Mouse (Mus musculus) forebrain, embryonic 11.5 days (tissue): ENCODE measurements at regions not wholly inside any gene's neighbourhood (a gene's known extent, or its start where the extent isn't known, plus 50 kb on each side); places are given as distances from the start of the nearest gene placed in this dataset.

Experiments
- ATAC-seq: fragments of 200-750 bp; cut with Nextera tagmentation; replicated peaks from 2 replicates; pipeline ENCODE4 v1.8.0; 2017; ENCODE audit warnings: moderate TSS enrichment; ENCODE audit not compliant: low FRiP score
- DNase-seq: peaks from one replicate; pipeline ENCODE4 v3.0.0-alpha.2; 2017; ENCODE audit warnings: low spot score
- H3K27ac ChIP-seq: fragments of 300-500 bp; sonication (generic); 2 replicates; pipeline ENCODE4 v1.5.1; 2014; ENCODE audit warnings: low read depth, low read length
- H3K27me3 ChIP-seq: fragments of 300-500 bp; sonication (generic); 2 replicates; pipeline ENCODE4 v1.6.1; 2014; ENCODE audit warnings: mild to moderate bottlenecking, low read length, mixed read lengths; ENCODE audit not compliant: control insufficient read depth, insufficient read depth
- H3K36me3 ChIP-seq: fragments of 300-500 bp; sonication (generic); 2 replicates; pipeline ENCODE4 v1.6.1; 2014; ENCODE audit warnings: mild to moderate bottlenecking, low read length, moderate library complexity, mixed read lengths; ENCODE audit not compliant: control insufficient read depth, insufficient read depth
- H3K4me1 ChIP-seq: fragments of 300-500 bp; sonication (generic); replicated peaks from 2 replicates; pipeline ENCODE4 v1.6.1; 2014; ENCODE audit warnings: low read length, mixed read lengths; ENCODE audit not compliant: control insufficient read depth, insufficient read depth
- H3K4me2 ChIP-seq: fragments of 300-500 bp; sonication (generic); 2 replicates; pipeline ENCODE4 v1.6.1; 2014; ENCODE audit warnings: low read depth, mild to moderate bottlenecking, low read length, moderate library complexity, mixed read lengths; ENCODE audit not compliant: severe bottlenecking
- H3K4me3 ChIP-seq: fragments of 300-500 bp; sonication (generic); 2 replicates; pipeline ENCODE4 v1.5.1; 2014; ENCODE audit warnings: low read depth, low read length
- H3K9ac ChIP-seq: fragments of 300-500 bp; sonication (generic); 2 replicates; pipeline ENCODE4 v1.6.1; 2014; ENCODE audit warnings: low read length
- H3K9me3 ChIP-seq: fragments of 300-500 bp; sonication (generic); 2 replicates; pipeline ENCODE4 v1.6.1; 2016; ENCODE audit warnings: low read length, mixed read lengths; ENCODE audit not compliant: control insufficient read depth
- WGBS: fragments of 180-500 bp; shearing (Covaris S2); extraction: QIAGEN DNeasy Blood & Tissue Kit; methylation state at CpG from one replicate; pipeline ENCODE4 v1.1.7; 2014; 5-methylcytosine and 5-hydroxymethylcytosine counted together

- H3K4me3 ChIP-seq: no peak overlapping the region
Measured at GRCm38 (mm10) chr8:36346682-36347324, 581.2 kb downstream of the Gm19410 start.

GRCm38 (mm10) chr8:36348067-36348466 lies 582.5 kb downstream of the Gm19410 start:
- Histone ChIP-seq H3K4me3 (no peak overlapping the region), H3K4me1 (no peaks in the 10 kb centered on the region), H3K36me3 (no peaks in the 10 kb centered on the region), H3K9me3 (no peaks in the 10 kb centered on the region), H3K27me3 (no peaks in the 10 kb centered on the region), H3K27ac (no peak overlapping the region), H3K9ac (no peak overlapping the region), H3K4me2 (no peak overlapping the region)
- DNase-seq: no peak
- WGBS: 94% methylated on average over 1 of the region's 1 CpGs
- no peak for ATAC-seq

More at GRCm38 (mm10) chr8:36346682-36347324, 581.2 kb downstream of the Gm19410 start:
- DNase-seq (peak; percentile 84), ATAC-seq (peak; percentile 74; the same call in 1 of the 2 replicates)
- 56% methylated on average over 7 of the region's 7 CpGs for WGBS
- no peak overlapping the region for H3K27ac ChIP-seq
- H3K9ac ChIP-seq: no peak overlapping the region
- no peaks in the 10 kb centered on the region for H3K4me1 ChIP-seq
- H3K9me3 ChIP-seq: no peaks in the 10 kb centered on the region
- no peaks in the 10 kb centered on the region for H3K36me3 ChIP-seq
- no peaks in the 10 kb centered on the region for H3K27me3 ChIP-seq
- no peak overlapping the region for H3K4me2 ChIP-seq

GRCm38 (mm10) chr8:36354926-36355325 lies 589.3 kb downstream of the Gm19410 start:
- no peak for DNase-seq
- no peaks in the 10 kb centered on the region for H3K27me3 ChIP-seq
- WGBS: 19% methylated on average over 3 of the region's 3 CpGs

GRCm38 (mm10) chr8:36358998-36359397 lies 593.4 kb downstream of the Gm19410 start:
- Histone ChIP-seq H3K9ac (no peak overlapping the region), H3K27ac (no peak overlapping the region), H3K4me1 (0 out of 2 replicates have a peak, but pooled peaks cover 2% of the 10 kb centered on the region), H3K36me3 (no peaks in the 10 kb centered on the region), H3K9me3 (no peaks in the 10 kb centered on the region), H3K27me3 (no peaks in the 10 kb centered on the region), H3K4me2 (no peak overlapping the region), H3K4me3 (no peak overlapping the region)
- no peak for ATAC-seq
- DNase-seq: no peak
- 91% methylated on average over 2 of the region's 2 CpGs for WGBS

More at GRCm38 (mm10) chr8:36354926-36355325, 589.3 kb downstream of the Gm19410 start:
- Histone ChIP-seq H3K9ac (no peak overlapping the region), H3K9me3 (no peaks in the 10 kb centered on the region), H3K4me3 (no peak overlapping the region), H3K4me2 (no peak overlapping the region), H3K4me1 (0 out of 2 replicates have a peak, but pooled peaks cover 2% of the 10 kb centered on the region), H3K27ac (no peak overlapping the region), H3K36me3 (no peaks in the 10 kb centered on the region)
- ATAC-seq: no peak

GRCm38 (mm10) chr8:36361255-36361654 lies 595.7 kb downstream of the Gm19410 start:
- Histone ChIP-seq H3K27me3 (no peaks in the 10 kb centered on the region), H3K36me3 (no peaks in the 10 kb centered on the region), H3K4me1 (no peaks in the 10 kb centered on the region), H3K27ac (no peak overlapping the region), H3K9me3 (no peaks in the 10 kb centered on the region), H3K9ac (no peak overlapping the region), H3K4me3 (no peak overlapping the region), H3K4me2 (no peak overlapping the region)
- 23% methylated on average over 2 of the region's 2 CpGs for WGBS
- 0 out of 2 replicates have a peak, but pooled peaks have one; percentile 64 for ATAC-seq
- peak; percentile 73 for DNase-seq

GRCm38 (mm10) chr8:36361818-36362217 lies 596.2 kb downstream of the Gm19410 start:
- DNase-seq (no peak), ATAC-seq (no peak)
- H3K27ac ChIP-seq: no peak overlapping the region
- H3K27me3 ChIP-seq: no peaks in the 10 kb centered on the region
- no peak overlapping the region for H3K4me2 ChIP-seq
- no peaks in the 10 kb centered on the region for H3K9me3 ChIP-seq
- H3K36me3 ChIP-seq: no peaks in the 10 kb centered on the region
- H3K9ac ChIP-seq: no peak overlapping the region
- H3K4me1 ChIP-seq: no peaks in the 10 kb centered on the region
- no peak overlapping the region for H3K4me3 ChIP-seq
- WGBS: 64% methylated on average over 8 of the region's 8 CpGs

GRCm38 (mm10) chr8:36363291-36363690 lies 597.7 kb downstream of the Gm19410 start:
- no peaks in the 10 kb centered on the region for H3K9me3 ChIP-seq
- DNase-seq (no peak), ATAC-seq (no peak)
- no peaks in the 10 kb centered on the region for H3K4me1 ChIP-seq
- H3K27me3 ChIP-seq: no peaks in the 10 kb centered on the region
- H3K4me2 ChIP-seq: no peak overlapping the region
- no peak overlapping the region for H3K27ac ChIP-seq
- no peak overlapping the region for H3K9ac ChIP-seq
- no peak overlapping the region for H3K4me3 ChIP-seq
- WGBS: 85% methylated on average over 9 of the region's 9 CpGs
- no peaks in the 10 kb centered on the region for H3K36me3 ChIP-seq

GRCm38 (mm10) chr8:36364567-36365231 lies 599.1 kb downstream of the Gm19410 start:
- ATAC-seq (no peak), DNase-seq (no peak)
- 80% methylated on average over 6 of the region's 6 CpGs for WGBS
- H3K27me3 ChIP-seq: no peaks in the 10 kb centered on the region
- H3K27ac ChIP-seq: no peak overlapping the region
- no peaks in the 10 kb centered on the region for H3K9me3 ChIP-seq
- no peak overlapping the region for H3K4me2 ChIP-seq
- H3K36me3 ChIP-seq: no peaks in the 10 kb centered on the region
- H3K4me1 ChIP-seq: no peaks in the 10 kb centered on the region
- no peak overlapping the region for H3K4me3 ChIP-seq
- H3K9ac ChIP-seq: no peak overlapping the region

- no peaks in the 10 kb centered on the region for H3K4me1 ChIP-seq
- H3K27ac ChIP-seq: no peak overlapping the region
- H3K9me3 ChIP-seq: no peaks in the 10 kb centered on the region
- H3K9ac ChIP-seq: no peak overlapping the region
- ATAC-seq: no peak
- WGBS: 73% methylated on average over 2 of the region's 2 CpGs
- DNase-seq: no peak
- H3K4me3 ChIP-seq: no peak overlapping the region
- no peaks in the 10 kb centered on the region for H3K27me3 ChIP-seq
- H3K36me3 ChIP-seq: no peaks in the 10 kb centered on the region
- no peak overlapping the region for H3K4me2 ChIP-seq
Measured at GRCm38 (mm10) chr8:36365945-36366344, 600.4 kb downstream of the Gm19410 start.
